Mouse (Mus musculus): ENCODE measurements around the gene Ccdc12. TPM values are rescaled to one million over a fixed set of nuclear protein-coding genes. Genes with fewer than 3 reads are reported as not detected.

Gene Ccdc12
- 131 and 158 TPM in 2 replicates for total RNA-seq (2023)

DNA sequence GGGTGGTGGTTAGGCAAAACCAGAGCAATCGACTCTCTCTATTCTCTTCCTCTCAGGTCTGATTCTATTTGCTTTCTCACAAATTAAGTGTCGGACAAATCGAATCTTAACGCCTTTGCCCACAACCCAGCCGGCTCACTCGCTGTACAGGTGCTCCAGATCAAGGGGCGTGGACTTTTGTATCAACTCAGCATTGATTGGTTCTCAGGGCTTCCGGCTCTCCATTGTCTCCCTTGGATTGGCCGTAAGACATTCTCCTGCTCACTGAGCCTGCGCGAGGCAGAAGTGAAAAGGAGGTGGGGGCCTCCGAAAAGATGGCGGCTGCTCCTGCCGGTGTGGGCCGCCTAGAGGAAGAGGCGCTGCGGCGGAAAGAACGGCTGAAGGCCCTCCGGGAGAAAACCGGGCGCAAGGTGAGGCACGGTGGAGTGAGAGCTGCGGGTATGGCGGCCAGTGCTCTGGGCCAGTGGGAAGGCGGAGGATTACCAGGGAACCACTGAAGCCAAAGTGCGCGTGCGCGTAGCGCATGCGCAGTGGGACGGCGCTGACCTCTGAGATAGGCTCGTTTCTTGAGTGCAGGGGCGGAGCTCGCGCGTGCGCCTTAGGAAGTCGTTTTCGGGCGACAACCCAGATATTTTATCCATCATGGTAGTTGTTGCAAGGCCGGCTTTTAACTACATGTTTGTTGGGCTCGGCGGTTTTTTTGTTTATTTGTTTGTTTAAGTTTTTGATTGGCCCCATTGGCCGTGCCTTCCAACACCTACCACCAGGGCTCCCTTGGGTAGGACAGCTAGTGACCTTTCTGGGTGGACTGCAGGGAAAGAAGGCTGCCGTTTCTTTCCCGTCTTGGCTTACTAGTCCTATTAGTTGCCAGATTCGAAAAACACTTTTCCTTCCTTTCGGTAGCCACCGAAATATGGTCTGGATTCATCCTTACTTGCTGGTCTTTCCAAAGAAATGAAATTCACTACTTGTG, at the start of gene Ccdc12:
Ccdc12 (plus strand) TSS at position 255 of the 973 bp plus-strand sequence.

DNA sequence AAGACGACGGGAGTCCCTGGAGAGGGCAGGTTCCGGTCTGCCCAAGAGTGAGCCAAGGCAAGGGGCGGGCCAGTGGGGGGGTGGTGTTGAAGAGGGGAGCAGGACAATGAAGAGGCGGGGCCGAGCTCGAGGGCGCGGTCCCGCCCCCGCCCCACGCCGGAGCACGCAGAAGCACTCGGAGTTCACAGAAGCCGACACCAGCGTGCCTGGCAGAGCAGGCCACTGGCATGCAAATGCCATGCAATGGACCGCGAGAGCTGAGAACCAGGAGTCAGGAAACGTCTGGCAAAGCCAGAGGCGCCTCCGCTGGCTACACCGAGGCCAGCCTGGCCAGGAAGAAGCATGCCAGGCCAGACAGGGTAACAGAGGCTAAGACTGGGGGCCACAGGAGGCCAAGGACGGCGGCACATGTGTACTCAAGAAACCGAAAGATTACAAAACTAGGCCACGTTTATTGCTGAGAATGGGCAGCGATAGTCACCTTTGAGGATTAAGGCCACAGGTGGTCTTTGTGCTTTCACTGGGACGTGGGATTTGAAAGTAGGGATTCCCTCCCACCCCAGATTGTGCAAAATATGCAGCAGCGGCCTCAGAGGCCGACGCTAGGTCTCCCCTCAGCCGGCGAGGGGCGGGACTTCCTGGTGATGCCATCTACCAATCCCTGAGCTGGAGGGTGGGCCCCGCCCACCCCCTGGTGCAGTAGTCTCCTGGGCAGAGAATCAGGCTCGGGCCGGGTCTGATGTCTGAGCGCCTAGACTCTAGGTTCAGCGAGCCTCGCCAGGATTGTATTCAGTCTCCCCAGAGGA, 31.7 kb upstream of the Ccdc12 start, which contains the start of gene Nradd:
Nradd (minus strand) TSS at position 92 of the 806 bp plus-strand sequence.

DNA sequence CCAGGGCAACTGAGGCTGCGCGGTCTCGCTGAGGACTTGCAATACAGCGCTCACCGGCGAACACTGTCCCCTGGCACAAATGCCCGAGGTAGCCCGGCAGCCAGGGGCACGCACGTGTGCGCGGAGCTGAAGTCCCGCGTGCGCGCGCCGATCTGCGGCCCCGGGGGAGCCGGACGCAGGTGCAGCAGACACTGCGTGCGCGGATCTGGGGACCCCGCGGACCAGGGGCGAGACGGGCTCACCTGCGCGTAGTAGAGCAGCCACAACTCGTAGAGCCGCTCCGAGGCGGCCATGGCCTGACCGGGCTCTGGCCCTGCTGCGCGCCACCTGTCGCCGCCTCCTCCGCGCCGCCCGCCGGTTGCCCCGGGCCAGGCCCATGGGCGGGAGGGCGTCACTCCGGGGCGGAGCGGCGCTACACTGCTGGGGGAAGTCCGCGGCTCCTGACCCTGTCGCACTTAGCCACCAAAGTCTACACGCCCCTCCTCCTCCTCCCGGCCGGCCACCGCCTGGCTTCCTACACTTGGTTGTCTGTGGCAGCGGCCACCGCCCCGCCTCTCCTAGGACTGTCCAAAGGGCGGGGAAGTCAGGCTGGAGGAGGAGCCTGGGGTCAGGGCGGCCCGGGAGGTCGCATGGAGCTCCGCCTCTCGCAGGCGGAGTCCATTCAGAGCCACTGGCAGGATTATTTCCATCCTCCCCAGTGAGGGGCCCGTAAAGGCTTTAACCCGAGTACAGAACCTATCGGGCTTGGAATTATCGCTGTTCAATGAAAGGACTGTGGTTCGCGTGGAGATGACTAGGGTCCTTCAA, 2.4 kb upstream of the Ccdc12 start, which contains the start of gene Nbeal2:
Nbeal2 (minus strand) TSS at position 507 of the 807 bp plus-strand sequence.

GRCm38 (mm10) chr9:110741711-110742294, 85.5 kb downstream of the Ccdc12 start, which contains the start of gene Myl3:
Gene Myl3, plus strand, starts transcription at chr9:110741861.

DNA sequence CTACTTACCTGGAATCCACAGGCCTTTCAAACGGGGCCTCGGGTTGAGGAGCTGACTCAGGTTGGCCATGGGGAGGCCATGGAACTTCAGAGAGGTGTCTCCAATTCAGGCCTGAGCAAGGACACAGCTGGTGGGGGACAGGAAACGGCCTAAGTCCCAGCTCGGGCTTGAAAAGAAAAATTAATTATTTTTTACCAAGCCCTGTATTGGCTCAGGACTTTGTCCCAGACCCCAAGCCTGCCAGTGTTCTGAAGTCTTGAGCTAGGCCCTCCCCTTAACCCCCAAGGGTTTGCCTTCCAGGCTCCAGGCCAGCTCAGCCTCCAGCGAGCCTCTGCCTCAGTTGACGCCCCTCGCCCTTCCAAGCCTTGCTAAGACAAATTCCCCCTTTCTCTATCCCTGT, 90.7 kb downstream of the Ccdc12 start, which contains the start of gene Pth1r:
Pth1r (minus strand) TSS at position 185 of the 400 bp plus-strand sequence.

Other genes starting within 250 kb of the Ccdc12 start
- gene Ptpn23, start 248.3 kb upstream of the Ccdc12 start, total RNA-seq (2023) = 96.0 and 140 TPM in 2 replicates
- gene Ngp, start 236.8 kb upstream of the Ccdc12 start, total RNA-seq (2023) = 16,658 and 19,232 TPM in 2 replicates
- gene Klhl18, start 179.8 kb upstream of the Ccdc12 start, total RNA-seq (2023) = 60.7 and 68.6 TPM in 2 replicates
- gene Kif9, start 179.5 kb upstream of the Ccdc12 start, total RNA-seq (2023) = 0.82 and 2.5 TPM in 2 replicates
- 112 and 152 TPM in 2 replicates for gene Setd2, start 123.9 kb upstream of the Ccdc12 start, total RNA-seq (2023)
- 4.7 and 5.2 TPM in 2 replicates for gene Nradd, start 32.1 kb upstream of the Ccdc12 start, total RNA-seq (2023)
- gene Nbeal2, start 2.3 kb upstream of the Ccdc12 start, total RNA-seq (2023) = 300 and 394 TPM in 2 replicates
- gene Myl3, start 85.4 kb downstream of the Ccdc12 start, total RNA-seq (2023) = not detected in 2 replicates
- gene Pth1r, start 90.6 kb downstream of the Ccdc12 start, total RNA-seq (2023) = 0.39 and 0.47 TPM in 2 replicates
- gene Prss42, start 141.7 kb downstream of the Ccdc12 start, total RNA-seq (2023) = not detected in 2 replicates
- not detected in 2 replicates for gene Prss44, start 157.5 kb downstream of the Ccdc12 start, total RNA-seq (2023)
- gene Prss43, start 170.2 kb downstream of the Ccdc12 start, total RNA-seq (2023) = not detected in 2 replicates
- gene Prss45, start 178.1 kb downstream of the Ccdc12 start, total RNA-seq (2023) = not detected in 2 replicates
- not detected in 2 replicates for gene Prss46, start 188.0 kb downstream of the Ccdc12 start, total RNA-seq (2023)
- not detected in 2 replicates for gene Prss50, start 201.5 kb downstream of the Ccdc12 start, total RNA-seq (2023)
- 0.29 and 0.38 TPM in 2 replicates for gene Als2cl, start 223.4 kb downstream of the Ccdc12 start, total RNA-seq (2023)
- not detected in 2 replicates for gene Tmie, start 223.6 kb downstream of the Ccdc12 start, total RNA-seq (2023)

Data from neutrophil, adult 65 days (primary cell).